Mouse (Mus musculus) liver, embryonic 14.5 days (tissue): ENCODE results near the gene Ccdc61.

Source experiments
- CTCF ChIP-seq: IDR thresholded peaks from 2 replicates; pipeline ENCODE4 v1.5.1; 2016; ENCODE audit warnings: antibody characterized with exemption, low read depth, control low read depth
- EP300 ChIP-seq: IDR thresholded peaks from 2 replicates; pipeline ENCODE4 v1.6.1; 2016; ENCODE audit warnings: antibody characterized with exemption, low read depth

DNA sequence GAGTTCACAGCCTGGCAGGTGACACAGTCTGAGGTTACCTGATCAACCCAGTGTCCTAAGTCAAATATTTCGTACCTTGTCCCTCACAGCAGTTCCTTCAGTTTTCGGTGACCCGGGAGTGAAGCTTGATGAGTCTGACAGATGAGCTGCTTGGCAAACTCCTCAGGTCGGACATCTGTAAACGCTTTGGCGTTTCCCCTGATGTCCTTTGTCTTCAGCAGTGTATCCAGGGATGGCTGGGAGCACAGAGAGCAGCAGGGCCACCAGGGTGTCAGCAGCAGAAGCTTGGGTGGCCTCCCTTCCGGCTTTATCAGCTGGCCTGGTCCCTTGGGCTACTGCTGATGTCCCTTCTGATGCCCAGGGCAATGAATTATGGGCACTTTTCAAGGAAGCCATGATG is 31.5 kb downstream of the Ccdc61 start:
- TF ChIP-seq CTCF (no peak), EP300 (no peak)
